Mouse (Mus musculus) liver, postnatal 0 days (tissue): Measurements from ENCODE around the gene Bpifb9a.

Experiments used
- CTCF ChIP-seq: sonication (generic); IDR thresholded peaks from 2 replicates; pipeline ENCODE4 v1.5.1; 2016; ENCODE audit warnings: antibody characterized with exemption, low read depth
- EP300 ChIP-seq: IDR thresholded peaks from 2 replicates; pipeline ENCODE4 v1.6.1; 2016; ENCODE audit warnings: antibody characterized with exemption, low read depth, mild to moderate bottlenecking

- TF ChIP-seq EP300 (no peak), CTCF (no peak)
Observed at GRCm38 (mm10) chr2:154223917-154224273, 33.8 kb upstream of the Bpifb9a start.
